13 mouse cellular contexts compared by ENCODE assay signal in genomic region chr11:70803711-70804200, GRCm38 (mm10). TPM values are rescaled to one million over a fixed set of nuclear protein-coding genes. Genes with fewer than 3 reads are reported as not detected.
DNase-seq lines count a peak whose midpoint lies in the region; ATAC-seq and TF ChIP-seq lines count a peak whose summit lies in the region.
"Had no signal": no experiment of that assay in that cellular context is flagged by ENCODE, and none has a peak within 500 bp of the region (broad histone marks: within the 10 kb centered on the region; RNA-seq: fewer than 3 reads in every experiment).

No protein-coding gene starts in this region.

- TF ChIP-seq POLR2A in bone marrow, adult 2 months (IDR thresholded peaks at IDR 0.05; ENCODE audit: borderline replicate concordance, control insufficient read depth, low read depth, low read length), result no peak

- peak; percentile 19 for DNase-seq in kidney, postnatal 0 days (ENCODE audit: low spot score)
- DNase-seq in CD4-positive helper T cell, adult 2 months (ENCODE audit: low read depth, low spot score), result peak; percentile 82
- DNase-seq in forebrain, embryonic 11.5 days (ENCODE audit: low spot score), result no peak
- no peak for DNase-seq in frontal cortex, postnatal 14 days (ENCODE audit: low spot score in 2 of 2)
- no peak for DNase-seq in cerebellum, adult 9-10 months
- DNase-seq: cerebellum, adult 2 months; kidney, postnatal 14 days had no signal

- H3K4me3 ChIP-seq in kidney, postnatal 0 days (replicated peaks; ENCODE audit: low read depth, low read length), result no peak overlapping the region
- no peak overlapping the region for H3K4me3 ChIP-seq in kidney, embryonic 15.5 days (replicated peaks)
- no peak overlapping the region for H3K4me3 ChIP-seq in bone marrow, adult 2 months (replicated peaks; ENCODE audit: control insufficient read depth, low read depth, low read length)
- no peak overlapping the region for H3K4me3 ChIP-seq in forebrain, embryonic 11.5 days (ENCODE audit: low read depth, low read length)
- H3K4me3 ChIP-seq: hindbrain, embryonic 10.5 days had no signal

- no peak overlapping the region; the same call in 1 of the 2 replicates for H3K27ac ChIP-seq in kidney, postnatal 0 days
- H3K27ac ChIP-seq in kidney, embryonic 15.5 days, result no peak overlapping the region
- H3K27ac ChIP-seq in bone marrow, adult 2 months (ENCODE audit: control insufficient read depth, insufficient read depth, low read depth, low read length, poor library complexity), result peak overlapping the region; percentile 57
- H3K27ac ChIP-seq in forebrain, embryonic 11.5 days (ENCODE audit: low read depth, low read length), result no peak overlapping the region
- H3K27ac ChIP-seq: hindbrain, embryonic 10.5 days had no signal

- no peaks in the 10 kb centered on the region for H3K36me3 ChIP-seq in kidney, postnatal 0 days (ENCODE audit: insufficient read depth, low read length)
- no peaks in the 10 kb centered on the region for H3K36me3 ChIP-seq in kidney, embryonic 15.5 days
- H3K36me3 ChIP-seq in forebrain, embryonic 11.5 days (ENCODE audit: control insufficient read depth, insufficient read depth, low read length), result no peaks in the 10 kb centered on the region
- H3K36me3 ChIP-seq: G1E; hindbrain, embryonic 10.5 days had no signal

- H3K27me3 ChIP-seq in kidney, postnatal 0 days (ENCODE audit: insufficient read depth, low read length), result no peaks in the 10 kb centered on the region
- no peaks in the 10 kb centered on the region for H3K27me3 ChIP-seq in kidney, embryonic 15.5 days
- no peaks in the 10 kb centered on the region for H3K27me3 ChIP-seq in forebrain, embryonic 11.5 days (ENCODE audit: control insufficient read depth, insufficient read depth, low read length)

- ATAC-seq in kidney, postnatal 0 days (replicated peaks; ENCODE audit: low FRiP score, low read depth), result no peak
- no peak for ATAC-seq in kidney, embryonic 15.5 days (replicated peaks; ENCODE audit: low FRiP score)
- ATAC-seq in monocyte, adult 5-6 weeks (replicated peaks; ENCODE audit: insufficient number of reproducible peaks, low FRiP score, low TSS enrichment, poor library complexity, severe bottlenecking), result peak; percentile 69
- ATAC-seq in forebrain, embryonic 11.5 days (replicated peaks; ENCODE audit: low FRiP score), result no peak

- H3K4me2 ChIP-seq in kidney, postnatal 0 days (ENCODE audit: low read length), result no peak overlapping the region
- H3K4me2 ChIP-seq in kidney, embryonic 15.5 days, result no peak overlapping the region
- H3K4me2 ChIP-seq in forebrain, embryonic 11.5 days (ENCODE audit: low read depth, low read length, severe bottlenecking), result no peak overlapping the region

- TF ChIP-seq CTCF in kidney, postnatal 0 days (IDR thresholded peaks at IDR 0.05; ENCODE audit: low read depth), result no peak
- no peak for TF ChIP-seq CTCF in bone marrow, adult 2 months (IDR thresholded peaks at IDR 0.05; ENCODE audit: control insufficient read depth, insufficient read depth, low read length)

- WGBS in kidney, postnatal 0 days, result 54% methylated on average over 6 of the region's 6 CpGs
- WGBS in kidney, embryonic 15.5 days, result 70% methylated on average over 6 of the region's 6 CpGs
- WGBS in bone marrow, adult 2 months, result under 1% methylated on average over 6 of the region's 6 CpGs
- 89% methylated on average over 6 of the region's 6 CpGs for WGBS in forebrain, embryonic 11.5 days

- no peak overlapping the region for H3K9ac ChIP-seq in kidney, postnatal 0 days (ENCODE audit: low read depth, low read length)
- H3K9ac ChIP-seq in kidney, embryonic 15.5 days, result no peak overlapping the region
- no peak overlapping the region for H3K9ac ChIP-seq in forebrain, embryonic 11.5 days (ENCODE audit: low read length)

- H3K4me1 ChIP-seq in kidney, postnatal 0 days (replicated peaks; ENCODE audit: insufficient read depth, low read length), result no peaks in the 10 kb centered on the region
- peaks cover 3% of the 10 kb centered on the region; the same call in 1 of the 2 replicates for H3K4me1 ChIP-seq in kidney, embryonic 15.5 days
- H3K4me1 ChIP-seq in bone marrow, adult 2 months (ENCODE audit: control insufficient read depth, insufficient read depth, low read length), result peaks cover 9% of the 10 kb centered on the region
- H3K4me1 ChIP-seq in forebrain, embryonic 11.5 days (replicated peaks; ENCODE audit: control insufficient read depth, insufficient read depth, low read length), result no peaks in the 10 kb centered on the region

- no peaks in the 10 kb centered on the region for H3K9me3 ChIP-seq in kidney, postnatal 0 days (replicated peaks; ENCODE audit: low read length)
- no peaks in the 10 kb centered on the region for H3K9me3 ChIP-seq in kidney, embryonic 15.5 days (replicated peaks)
- no peaks in the 10 kb centered on the region for H3K9me3 ChIP-seq in forebrain, embryonic 11.5 days (ENCODE audit: control insufficient read depth, low read length)
- H3K9me3 ChIP-seq: G1E; hindbrain, embryonic 10.5 days had no signal

RNA-seq across cellular contexts. Expression of gene Scimp, which starts 8.6 kb away (rescaled TPM):
- polyA plus RNA-seq in kidney, postnatal 0 days (2015; fragmentation: Nextera tagmentation; extraction: Ambion mirVana), result 0.55 and 0.84 TPM in 2 replicates
- polyA plus RNA-seq in kidney, embryonic 15.5 days (2015; fragmentation: Nextera tagmentation; extraction: Ambion mirVana), result 0.25 TPM in 1 of 2 replicates, not detected in the other
- polyA plus RNA-seq in bone marrow, adult 2 months (2011; ENCODE audit: insufficient read depth, insufficient read length, low replicate concordance, missing spikeins), result 1.9 TPM in 1 of 2 replicates, not detected in the other
- total RNA-seq in monocyte, adult 5-6 weeks (2017), result 13.5 to 64.4 TPM (median 25.6 TPM) in 3 replicates
- not detected in 2 replicates for polyA plus RNA-seq in forebrain, embryonic 11.5 days (2014; fragmentation: Nextera tagmentation; extraction: Ambion mirVana)
- total RNA-seq: G1E; left cerebral cortex, postnatal 25 days had no signal
- polyA plus RNA-seq: G1E; hindbrain, embryonic 10.5 days had no signal

RNA-seq across cellular contexts. Expression of gene Zfp3, which starts 39.7 kb away (rescaled TPM):
- polyA plus RNA-seq in kidney, postnatal 0 days (2015; fragmentation: Nextera tagmentation; extraction: Ambion mirVana), result 7.1 and 7.7 TPM in 2 replicates
- 6.8 and 8.1 TPM in 2 replicates for polyA plus RNA-seq in kidney, embryonic 15.5 days (2015; fragmentation: Nextera tagmentation; extraction: Ambion mirVana)
- 1.1 and 1.7 TPM in 2 replicates for polyA plus RNA-seq in bone marrow, adult 2 months (2011; ENCODE audit: insufficient read depth, insufficient read length, low replicate concordance, missing spikeins)
- total RNA-seq in monocyte, adult 5-6 weeks (2017), result 2.1 to 6.5 TPM (median 2.1 TPM) in 3 replicates
- polyA plus RNA-seq in forebrain, embryonic 11.5 days (2014; fragmentation: Nextera tagmentation; extraction: Ambion mirVana), result 9.2 and 10.4 TPM in 2 replicates

RNA-seq across cellular contexts. Expression of gene Rabep1, which starts 40.8 kb away (rescaled TPM):
- polyA plus RNA-seq in kidney, postnatal 0 days (2015; fragmentation: Nextera tagmentation; extraction: Ambion mirVana), result 35.4 and 37.5 TPM in 2 replicates
- 36.5 and 36.8 TPM in 2 replicates for polyA plus RNA-seq in kidney, embryonic 15.5 days (2015; fragmentation: Nextera tagmentation; extraction: Ambion mirVana)
- 12.6 and 28.8 TPM in 2 replicates for polyA plus RNA-seq in bone marrow, adult 2 months (2011; ENCODE audit: insufficient read depth, insufficient read length, low replicate concordance, missing spikeins)
- total RNA-seq in monocyte, adult 5-6 weeks (2017), result 69.4 to 95.6 TPM (median 71.4 TPM) in 3 replicates
- 41.2 and 42.7 TPM in 2 replicates for polyA plus RNA-seq in forebrain, embryonic 11.5 days (2014; fragmentation: Nextera tagmentation; extraction: Ambion mirVana)

Comparison
In these comparisons a context has a peak if more than half of its experiments do, and no peak if none do; other contexts are left out.
1. DNase-seq: peak in kidney, postnatal 0 days (single experiment) and CD4-positive helper T cell, adult 2 months (single experiment); none in forebrain, embryonic 11.5 days (single experiment), frontal cortex, postnatal 14 days (0 of 2) and cerebellum, adult 9-10 months (single experiment).